Mouse (Mus musculus) bone marrow macrophage, adult 2 months (primary cell): ENCODE data around the gene Mdk. TPM values are rescaled to one million over a fixed set of nuclear protein-coding genes. Genes with fewer than 3 reads are reported as not detected.

Experiments
- H3K27ac ChIP-seq: 2 replicates; pipeline ENCODE4 v1.5.1; 2012; ENCODE audit warnings: low read depth, low read length; ENCODE audit not compliant: insufficient read depth
- H3K4me1 ChIP-seq: 2 replicates; pipeline ENCODE4 v1.6.1; 2012; ENCODE audit warnings: low read length; ENCODE audit not compliant: control insufficient read depth, insufficient read depth
- H3K4me3 ChIP-seq: 2 replicates; pipeline ENCODE4 v1.5.1; 2012; ENCODE audit warnings: mild to moderate bottlenecking, low read length, moderate library complexity; ENCODE audit not compliant: insufficient read depth
- CTCF ChIP-seq: IDR thresholded peaks from 2 replicates; pipeline ENCODE4 v1.5.1; 2012; ENCODE audit warnings: low read depth, mild to moderate bottlenecking, low read length, moderate library complexity
- POLR2A ChIP-seq: IDR thresholded peaks from 2 replicates; pipeline ENCODE4 v1.6.1; 2012; ENCODE audit warnings: mild to moderate bottlenecking, low read depth, low read length, borderline replicate concordance
- polyA plus RNA-seq: library from polyadenylated mRNA; stranded (reverse); fragments of >200 nt; gene quantifications from 2 replicates; pipeline ENCODE4 v1.2.4, GENCODE M21; 2012; ENCODE audit not compliant: missing spikeins, insufficient read depth, insufficient read length

The Mdk gene
- polyA plus RNA-seq, 1 experiment, result 3.4 TPM

GRCm38 (mm10) chr2:91934016-91934415, 1.9 kb upstream of the Mdk start:
- TF ChIP-seq POLR2A (no peak), CTCF (no peak)
- H3K27ac ChIP-seq, result no peak overlapping the region
- H3K4me1 ChIP-seq, result peaks cover 8% of the 10 kb centered on the region
- no peak overlapping the region for H3K4me3 ChIP-seq

- Histone ChIP-seq H3K4me3 (no peak overlapping the region), H3K4me1 (peaks cover 8% of the 10 kb centered on the region), H3K27ac (no peak overlapping the region)
- TF ChIP-seq POLR2A (no peak), CTCF (no peak)
Measured at GRCm38 (mm10) chr2:91933471-91933870, 1.4 kb upstream of the Mdk start.

GRCm38 (mm10) chr2:91932737-91933350, 747 bp upstream of the Mdk start:
- H3K4me1 ChIP-seq, result peaks cover 11% of the 10 kb centered on the region
- TF ChIP-seq POLR2A, result no peak
- no peak for TF ChIP-seq CTCF
- H3K27ac ChIP-seq, result no peak overlapping the region
- no peak overlapping the region for H3K4me3 ChIP-seq

- H3K4me3 ChIP-seq, result no peak overlapping the region
- H3K4me1 ChIP-seq, result peaks cover 14% of the 10 kb centered on the region
- TF ChIP-seq POLR2A (no peak), CTCF (no peak)
- H3K27ac ChIP-seq, result no peak overlapping the region
Measured at GRCm38 (mm10) chr2:91931328-91932159, 553 bp downstream of the Mdk start.

- peaks cover 14% of the 10 kb centered on the region for H3K4me1 ChIP-seq
- H3K4me3 ChIP-seq, result no peak overlapping the region
- TF ChIP-seq POLR2A (no peak), CTCF (no peak)
- H3K27ac ChIP-seq, result no peak overlapping the region
Measured at GRCm38 (mm10) chr2:91930761-91931291, 1.3 kb downstream of the Mdk start.

- no peak overlapping the region for H3K27ac ChIP-seq
- peaks cover 17% of the 10 kb centered on the region for H3K4me1 ChIP-seq
- TF ChIP-seq POLR2A, result no peak
- TF ChIP-seq CTCF, result peak; percentile 77
- H3K4me3 ChIP-seq, result no peak overlapping the region
Measured at GRCm38 (mm10) chr2:91929936-91930335, 2.2 kb downstream of the Mdk start.

GRCm38 (mm10) chr2:91929455-91929854, 2.6 kb downstream of the Mdk start:
- TF ChIP-seq POLR2A, result no peak
- no peak for TF ChIP-seq CTCF
- Histone ChIP-seq H3K4me3 (no peak overlapping the region), H3K27ac (no peak overlapping the region), H3K4me1 (peaks cover 17% of the 10 kb centered on the region)

GRCm38 (mm10) chr2:91928534-91929350, 3.4 kb downstream of the Mdk start:
- Histone ChIP-seq H3K4me3 (no peak overlapping the region), H3K27ac (no peak overlapping the region), H3K4me1 (peaks cover 12% of the 10 kb centered on the region)
- TF ChIP-seq POLR2A (no peak), CTCF (no peak)

- Histone ChIP-seq H3K4me1 (peaks cover 17% of the 10 kb centered on the region), H3K27ac (no peak overlapping the region), H3K4me3 (no peak overlapping the region)
- TF ChIP-seq POLR2A (no peak), CTCF (peak; percentile 60)
Measured at GRCm38 (mm10) chr2:91927826-91928533, 4.1 kb downstream of the Mdk start.
